ENCODE assay signal across 9 mouse cellular contexts in genomic region chr9:107769445-107770000, GRCm38 (mm10). TPM values are rescaled to one million over a fixed set of nuclear protein-coding genes. Genes with fewer than 3 reads are reported as not detected.
DNase-seq lines count a peak whose midpoint lies in the region; ATAC-seq and TF ChIP-seq lines count a peak whose summit lies in the region.
"Had no signal": no experiment of that assay in that cellular context is flagged by ENCODE, and none has a peak within 500 bp of the region (broad histone marks: within the 10 kb centered on the region; RNA-seq: fewer than 3 reads in every experiment).

No protein-coding gene starts in this region.

- no peaks in the 10 kb centered on the region for H3K9me3 ChIP-seq in heart, embryonic 10.5 days
- no peaks in the 10 kb centered on the region for H3K9me3 ChIP-seq in ES-Bruce4 (replicated peaks; ENCODE audit: control insufficient read depth, insufficient read depth, low read length, poor library complexity, severe bottlenecking)
- no peaks in the 10 kb centered on the region for H3K9me3 ChIP-seq in forebrain, embryonic 15.5 days
- H3K9me3 ChIP-seq in liver, postnatal 0 days (ENCODE audit: low read length): no peaks in the 10 kb centered on the region

- WGBS in heart, embryonic 10.5 days: 39% methylated on average over 4 of the region's 4 CpGs
- 9% methylated on average over 4 of the region's 4 CpGs for WGBS in forebrain, embryonic 15.5 days
- 8% methylated on average over 4 of the region's 4 CpGs for WGBS in liver, postnatal 0 days (ENCODE audit: insufficient replicate concordance)

- H3K9ac ChIP-seq in ES-Bruce4 (ENCODE audit: low read depth, poor library complexity, severe bottlenecking): peak overlapping the region; percentile 96
- peak overlapping the region; percentile 98 for H3K9ac ChIP-seq in forebrain, embryonic 15.5 days (replicated peaks)
- H3K9ac ChIP-seq in liver, postnatal 0 days (replicated peaks): peak overlapping the region; percentile 100

- no peak for ATAC-seq in forebrain, embryonic 15.5 days (replicated peaks)
- ATAC-seq in liver, postnatal 0 days: no peak

- peak overlapping the region; percentile 59 for H3K4me2 ChIP-seq in forebrain, embryonic 15.5 days (replicated peaks)
- H3K4me2 ChIP-seq in liver, postnatal 0 days (ENCODE audit: low read depth, low read length): peak overlapping the region; percentile 67

- H3K27ac ChIP-seq in heart, embryonic 10.5 days: peak overlapping the region; percentile 99; the same call in 1 of the 2 replicates
- no peak overlapping the region for H3K27ac ChIP-seq in ES-Bruce4 (ENCODE audit: insufficient read depth, low read length)
- H3K27ac ChIP-seq in forebrain, embryonic 15.5 days (replicated peaks): no peak overlapping the region
- H3K27ac ChIP-seq in liver, postnatal 0 days (ENCODE audit: low read depth): peak overlapping the region; percentile 97

- DNase-seq in heart, embryonic 10.5 days (ENCODE audit: low spot score): no peak
- DNase-seq in heart, postnatal 4 days: no peak
- DNase-seq in liver, postnatal 0 days: no peak
- DNase-seq in cerebellum, adult 11-12 months: no peak
- no peak for DNase-seq in ovary, postnatal 36 days (ENCODE audit: low spot score)
- DNase-seq in kidney, postnatal 36 days: no peak

- TF ChIP-seq EP300 in ES-Bruce4 (IDR thresholded peaks at IDR 0.05; ENCODE audit: insufficient read depth, low read depth, low read length): no peak
- no peak for TF ChIP-seq EP300 in liver, postnatal 0 days (IDR thresholded peaks at IDR 0.05; ENCODE audit: low read depth)

- peaks cover 69% of the 10 kb centered on the region for H3K36me3 ChIP-seq in heart, embryonic 10.5 days
- peaks cover 39% of the 10 kb centered on the region for H3K36me3 ChIP-seq in ES-Bruce4 (ENCODE audit: control insufficient read depth, insufficient read depth, low read length, poor library complexity, severe bottlenecking)
- H3K36me3 ChIP-seq in forebrain, embryonic 15.5 days: peaks cover 60% of the 10 kb centered on the region
- peaks cover 54% of the 10 kb centered on the region for H3K36me3 ChIP-seq in liver, postnatal 0 days (replicated peaks; ENCODE audit: insufficient read depth, low read length)

- TF ChIP-seq CTCF in ES-Bruce4 (IDR thresholded peaks at IDR 0.05; ENCODE audit: low read depth, low read length): no peak
- 0 out of 2 replicates have a peak, but pooled peaks have one; percentile 13 for TF ChIP-seq CTCF in liver, postnatal 0 days (IDR thresholded peaks at IDR 0.05; ENCODE audit: low read depth)

- H3K4me1 ChIP-seq in heart, embryonic 10.5 days: peaks cover 10% of the 10 kb centered on the region
- no peaks in the 10 kb centered on the region for H3K4me1 ChIP-seq in ES-Bruce4 (ENCODE audit: control insufficient read depth, insufficient read depth, low read length)
- peaks cover 23% of the 10 kb centered on the region for H3K4me1 ChIP-seq in forebrain, embryonic 15.5 days
- peaks cover 10% of the 10 kb centered on the region for H3K4me1 ChIP-seq in liver, postnatal 0 days (ENCODE audit: insufficient read depth)

- peak overlapping the region; percentile 87 for H3K4me3 ChIP-seq in heart, embryonic 10.5 days
- H3K4me3 ChIP-seq in ES-Bruce4 (ENCODE audit: low read depth, low read length): peak overlapping the region; percentile 95
- peak overlapping the region; percentile 94 for H3K4me3 ChIP-seq in forebrain, embryonic 15.5 days
- peak overlapping the region; percentile 96 for H3K4me3 ChIP-seq in liver, postnatal 0 days (ENCODE audit: low read depth, low read length)

- H3K27me3 ChIP-seq in heart, embryonic 10.5 days (ENCODE audit: insufficient read depth, poor library complexity, severe bottlenecking): no peaks in the 10 kb centered on the region
- H3K27me3 ChIP-seq in ES-Bruce4 (ENCODE audit: control insufficient read depth, insufficient read depth, low read length, poor library complexity, severe bottlenecking): no peaks in the 10 kb centered on the region
- H3K27me3 ChIP-seq in forebrain, embryonic 15.5 days: no peaks in the 10 kb centered on the region
- no peaks in the 10 kb centered on the region for H3K27me3 ChIP-seq in liver, postnatal 0 days (ENCODE audit: insufficient read depth, low read length)
- H3K27me3 ChIP-seq: Patski had no signal

- no peak for TF ChIP-seq POLR2A in ES-Bruce4 (IDR thresholded peaks at IDR 0.05; ENCODE audit: insufficient read depth, low read length)

RNA-seq across cellular contexts. Expression of gene Rbm5, which starts 1.3 kb away (rescaled TPM):
- 131 and 159 TPM in 2 replicates for polyA plus RNA-seq in heart, embryonic 10.5 days (2016; fragmentation: Nextera tagmentation; extraction: Ambion mirVana)
- 10 to 100 TPM; 65.4 to 73.1 TPM for total RNA-seq in heart, postnatal 4 days (2021)
- 143 and 146 TPM in 2 replicates for polyA plus RNA-seq in ES-Bruce4 (2011; ENCODE audit: insufficient read depth, insufficient read length, low read depth, missing spikeins)
- polyA plus RNA-seq in forebrain, embryonic 15.5 days (2015; fragmentation: Nextera tagmentation; extraction: Ambion mirVana): 283 and 284 TPM in 2 replicates
- polyA plus RNA-seq in liver, postnatal 0 days (2015; fragmentation: Nextera tagmentation; extraction: Ambion mirVana): 37.8 and 41.7 TPM in 2 replicates

RNA-seq across cellular contexts. Expression of gene Sema3f, which starts 59.2 kb away (rescaled TPM):
- polyA plus RNA-seq in heart, embryonic 10.5 days (2016; fragmentation: Nextera tagmentation; extraction: Ambion mirVana): 4.7 and 13.2 TPM in 2 replicates
- total RNA-seq in heart, postnatal 4 days (2021): 10 to 100 TPM; 18.7 to 20.9 TPM
- polyA plus RNA-seq in ES-Bruce4 (2011; ENCODE audit: insufficient read depth, insufficient read length, low read depth, missing spikeins): 12.3 and 19.0 TPM in 2 replicates
- polyA plus RNA-seq in forebrain, embryonic 15.5 days (2015; fragmentation: Nextera tagmentation; extraction: Ambion mirVana): 13.7 and 14.6 TPM in 2 replicates
- polyA plus RNA-seq in liver, postnatal 0 days (2015; fragmentation: Nextera tagmentation; extraction: Ambion mirVana): 0.76 and 1.1 TPM in 2 replicates

Comparison
In these comparisons a context has a peak if more than half of its experiments do, and no peak if none do; other contexts are left out.
1. H3K27ac ChIP-seq: peak in heart, embryonic 10.5 days (single experiment) and liver, postnatal 0 days (single experiment); none in ES-Bruce4 (single experiment) and forebrain, embryonic 15.5 days (single experiment).
2. Peak in every context shown above with its lines, with median percentiles within 50 percentile points of each other: H3K4me3 ChIP-seq and H3K9ac ChIP-seq.